Mouse (Mus musculus) right cerebral cortex, postnatal 14 days (tissue): Measurements from ENCODE around the gene Tmem198.

Experiments
- DNase-seq: peaks from one replicate; pipeline ENCODE4 v3.0.0; 2022

The Tmem198 gene

DNA sequence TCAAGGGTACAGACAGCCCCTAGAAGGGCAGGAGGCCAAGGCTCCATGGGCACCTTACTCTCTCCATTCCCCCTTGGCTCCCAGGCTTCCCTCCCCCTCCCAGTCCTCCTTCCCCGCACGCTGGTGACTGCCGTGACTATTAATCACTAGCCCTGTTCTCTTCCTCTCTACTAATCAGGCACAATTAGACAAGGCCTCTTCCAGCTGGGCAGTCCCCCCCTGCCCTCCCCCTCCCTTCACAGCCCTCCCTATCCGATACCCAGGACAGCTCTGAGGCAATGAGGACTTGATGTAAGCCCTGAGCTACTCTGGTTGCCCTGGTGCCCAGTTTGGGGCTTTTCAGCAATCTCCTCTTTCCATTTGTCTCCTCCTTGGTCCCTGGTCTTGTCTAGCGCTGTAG lies 23.4 kb upstream of the Tmem198 start:
- no peak for DNase-seq

DNA sequence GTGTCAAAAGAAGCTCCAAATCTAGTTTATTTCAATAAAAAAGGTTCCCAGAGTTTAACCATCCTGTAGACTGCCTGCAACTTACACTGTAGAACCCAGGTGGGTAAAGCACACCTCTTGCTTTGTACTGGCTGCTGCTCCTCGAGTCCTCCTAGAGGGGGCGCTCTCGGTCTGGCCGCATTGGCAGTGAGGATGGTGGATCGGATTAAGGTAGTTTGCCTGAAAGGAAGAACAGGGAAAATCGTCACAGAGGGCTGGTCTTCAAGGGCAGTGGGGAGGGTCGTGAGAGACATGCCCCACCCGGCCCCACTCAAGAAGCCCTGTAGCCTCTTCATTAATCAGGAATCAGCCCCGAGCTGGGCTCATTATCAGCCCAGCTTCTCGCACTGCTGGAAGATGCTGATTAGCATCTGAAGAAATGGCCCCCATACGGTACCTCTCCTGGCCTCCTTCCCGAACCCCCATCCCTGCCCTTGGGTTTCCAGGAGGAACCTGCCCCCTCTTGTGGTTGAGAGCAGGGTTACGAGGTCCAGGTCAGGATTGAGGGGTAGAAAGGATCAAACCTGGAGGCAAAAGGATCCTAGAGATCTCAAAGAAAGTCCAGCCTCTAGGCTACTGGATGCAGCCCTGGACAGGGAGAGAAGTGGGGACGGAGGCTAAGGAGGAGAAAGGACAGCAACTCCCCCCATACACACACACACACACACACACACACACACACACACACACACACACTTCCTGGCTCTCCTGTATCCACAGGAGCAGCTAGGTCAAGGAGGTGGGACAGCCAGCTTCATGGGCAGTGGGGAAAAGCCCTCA lies 22.4 kb upstream of the Tmem198 start:
- no peak for DNase-seq

DNA sequence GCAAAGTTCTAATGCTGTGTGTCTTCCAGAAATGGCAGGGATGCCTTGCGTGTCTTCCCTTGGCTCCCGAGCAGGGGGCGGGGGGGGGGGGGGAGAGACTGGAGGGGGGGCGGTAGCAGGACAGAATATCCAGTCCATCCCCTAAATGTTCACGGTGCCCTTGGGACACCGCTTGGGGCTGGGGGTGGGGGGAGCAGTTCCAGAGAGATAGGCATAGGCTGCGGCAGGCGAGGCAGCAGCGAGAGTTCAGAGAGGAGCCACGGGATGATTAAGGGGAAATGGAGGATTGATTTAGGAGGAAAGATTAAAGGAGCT lies 21.7 kb upstream of the Tmem198 start:
- DNase-seq: no peak

DNA sequence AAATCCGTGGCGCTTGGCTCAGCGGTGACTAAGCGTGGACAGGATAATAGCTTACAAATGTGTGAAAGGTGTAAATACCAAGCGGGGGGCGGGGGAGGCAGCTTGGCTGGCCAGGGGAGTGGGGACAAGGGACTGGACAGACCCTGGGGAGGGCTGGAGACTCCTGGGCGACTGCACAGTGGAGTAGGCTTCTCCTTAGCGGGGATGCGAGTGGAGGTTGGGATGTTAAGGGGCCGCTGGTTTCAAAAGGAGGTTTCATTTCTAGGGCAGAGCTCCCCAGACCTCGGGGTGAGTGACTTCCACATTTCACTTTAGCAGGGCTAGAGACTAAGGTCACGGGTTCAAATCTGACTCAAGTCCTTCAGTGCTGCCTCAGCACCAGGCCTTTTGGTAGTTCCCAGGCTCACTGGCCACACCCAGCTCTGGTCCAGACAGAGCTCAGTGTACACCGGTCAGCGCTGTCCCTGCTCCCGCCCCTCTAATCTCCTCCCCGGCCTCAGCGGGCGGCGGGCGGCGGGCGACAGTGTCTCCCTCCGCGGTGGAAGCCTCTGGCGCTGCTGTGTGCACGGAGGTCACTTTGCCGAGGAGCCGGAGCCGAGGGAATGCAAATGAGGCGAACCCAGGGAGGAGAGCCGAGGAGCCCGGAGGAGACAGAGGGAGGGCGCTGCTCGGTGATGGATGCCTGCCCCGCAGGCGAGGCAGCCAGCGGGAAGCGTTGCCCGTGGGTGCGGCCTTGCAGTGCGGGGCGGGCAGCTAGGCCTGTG lies 21.1 kb upstream of the Tmem198 start:
- DNase-seq: no peak

DNA sequence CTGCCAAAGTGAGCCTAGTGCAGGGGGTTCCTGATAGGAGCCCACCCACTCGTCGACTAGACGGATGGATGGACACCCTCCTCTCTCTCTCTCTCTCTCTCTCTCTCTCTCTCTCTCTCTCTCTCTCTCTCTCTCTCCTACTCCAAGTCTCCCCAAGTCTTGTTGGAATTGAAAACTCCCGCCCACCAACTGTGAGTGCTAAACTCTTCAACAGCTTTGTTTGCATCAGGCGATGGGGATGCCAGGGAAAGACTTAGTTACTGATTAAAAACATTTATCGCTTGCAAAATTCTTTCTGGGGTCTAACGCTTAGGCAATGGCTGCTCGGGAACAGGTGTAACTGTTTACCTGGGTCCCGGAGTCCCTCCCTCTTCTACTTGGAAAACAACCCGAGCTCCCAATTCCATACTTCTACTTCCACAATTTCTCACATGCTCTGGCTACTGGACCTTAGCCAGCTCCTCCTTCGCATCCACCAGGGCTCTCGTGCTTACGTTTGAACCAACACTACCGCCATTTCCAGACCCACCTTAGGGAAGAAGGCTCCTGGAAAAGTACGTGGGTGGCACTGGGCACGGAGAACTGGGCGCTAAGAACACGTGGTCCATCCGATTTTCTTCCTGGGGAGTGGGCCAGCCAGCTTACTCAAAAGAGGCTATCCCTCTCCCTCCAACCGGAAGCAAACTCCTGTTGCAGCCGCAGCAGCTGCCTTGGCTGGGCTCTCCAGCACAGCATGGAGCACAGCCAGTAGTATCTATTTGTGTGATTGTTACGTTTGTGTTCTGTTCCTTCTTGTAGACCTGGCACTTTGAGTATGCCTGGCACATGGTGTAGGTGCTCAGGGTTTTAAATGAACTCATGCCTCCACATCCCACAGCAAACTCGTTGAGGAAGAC lies 20.3 kb upstream of the Tmem198 start:
- DNase-seq: peak; percentile 68

DNA sequence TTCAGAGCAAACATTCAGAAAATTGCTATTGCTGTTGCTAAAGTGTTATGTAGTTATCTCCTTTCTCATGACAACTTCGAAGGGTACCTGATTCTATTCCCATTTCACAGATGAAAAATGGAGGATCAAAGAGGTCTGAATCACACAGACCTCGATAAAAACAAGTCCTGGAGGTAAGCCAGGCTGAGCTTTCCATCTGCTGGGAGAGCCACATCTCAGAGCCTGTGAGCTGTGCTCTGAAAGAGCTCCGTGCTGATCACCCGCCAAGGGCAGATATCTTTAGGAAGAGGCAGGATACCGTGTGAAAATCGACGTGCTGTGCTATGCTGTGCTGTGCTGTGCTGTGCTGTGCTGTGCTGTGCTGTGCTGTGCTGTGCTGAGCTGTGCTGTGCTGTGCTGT lies 19.0 kb upstream of the Tmem198 start:
- no peak for DNase-seq

DNA sequence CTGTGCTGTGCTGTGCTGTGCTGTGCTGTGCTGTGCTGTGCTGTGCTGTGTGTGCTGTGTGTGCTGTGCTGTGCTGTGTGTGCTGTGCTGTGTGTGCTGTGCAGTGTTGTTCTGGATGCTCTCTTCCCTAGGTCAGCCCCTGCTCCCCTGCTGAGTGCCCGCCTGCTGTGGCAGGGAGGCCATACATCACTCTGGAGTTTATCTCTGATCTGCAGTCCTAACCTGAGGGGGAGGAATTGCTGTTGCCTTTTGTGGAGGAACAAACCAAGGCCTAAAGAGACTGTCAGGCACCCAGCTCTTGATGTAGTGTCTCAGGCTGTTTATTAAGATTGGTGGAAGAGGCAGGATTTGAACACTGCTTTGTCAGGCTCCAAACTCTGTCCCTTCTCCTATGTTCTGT lies 16.7 kb upstream of the Tmem198 start:
- DNase-seq: no peak

DNA sequence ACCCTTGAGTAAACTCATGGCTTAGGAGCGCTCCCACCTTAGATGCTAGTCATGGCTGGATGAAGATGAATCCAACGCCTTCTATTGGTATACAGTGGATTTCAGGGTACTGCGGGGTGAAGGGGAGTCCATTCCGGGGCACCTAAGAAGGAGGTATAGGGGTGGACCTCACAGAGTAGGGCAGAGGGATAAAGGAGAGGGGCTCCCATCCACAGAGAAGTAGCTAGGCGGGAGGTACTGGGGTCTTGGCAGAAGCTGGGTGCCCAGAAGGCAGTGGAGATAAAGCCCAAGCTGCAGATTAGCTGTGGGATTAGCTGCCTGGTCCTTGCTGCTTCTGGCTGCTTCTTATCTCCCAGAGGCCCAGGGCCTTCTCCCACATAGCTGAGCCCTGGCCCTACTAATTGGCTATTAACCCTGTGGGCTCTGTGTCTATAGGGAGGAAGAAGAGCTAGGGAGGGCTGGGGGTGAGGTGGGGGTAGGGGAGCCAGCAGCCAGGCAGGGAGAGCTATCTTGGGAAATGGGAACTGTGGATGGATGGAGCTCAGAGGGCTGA lies 15.6 kb upstream of the Tmem198 start:
- no peak for DNase-seq

DNA sequence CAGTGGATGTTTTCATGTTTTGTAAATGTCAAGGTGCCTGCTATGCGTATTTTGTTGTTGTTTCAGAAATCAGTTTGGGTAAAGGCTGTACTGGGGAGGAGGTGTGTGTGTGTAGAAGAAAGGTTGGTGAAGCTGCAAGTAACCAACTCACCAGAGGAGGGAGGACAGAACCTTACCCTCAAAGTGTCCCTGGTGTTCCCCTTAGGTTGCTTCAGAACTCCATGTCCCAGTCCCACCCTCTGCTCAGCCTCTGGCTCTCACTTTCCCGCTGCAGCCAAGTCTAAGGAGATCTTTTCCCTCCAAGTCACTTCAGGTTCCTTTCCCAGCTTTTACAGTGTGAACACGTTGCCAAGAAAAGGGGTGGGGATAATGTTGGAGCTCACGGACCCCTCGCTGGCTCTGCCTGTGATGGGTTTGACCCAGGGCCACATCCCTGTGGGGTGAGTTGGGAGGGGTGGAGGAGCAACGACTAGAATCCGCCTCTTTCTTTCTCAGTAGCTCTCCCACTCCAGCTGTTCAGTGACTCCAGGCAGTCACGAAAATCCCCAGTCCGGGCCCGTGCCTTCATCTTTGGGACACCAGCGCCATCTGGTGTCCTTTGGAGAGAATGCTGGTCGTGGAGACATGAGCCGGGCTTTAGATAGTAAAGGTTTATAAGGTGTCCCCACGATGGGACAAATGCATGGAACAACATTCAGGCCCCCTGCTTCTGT lies 12.0 kb upstream of the Tmem198 start:
- peak; percentile 78 for DNase-seq

DNA sequence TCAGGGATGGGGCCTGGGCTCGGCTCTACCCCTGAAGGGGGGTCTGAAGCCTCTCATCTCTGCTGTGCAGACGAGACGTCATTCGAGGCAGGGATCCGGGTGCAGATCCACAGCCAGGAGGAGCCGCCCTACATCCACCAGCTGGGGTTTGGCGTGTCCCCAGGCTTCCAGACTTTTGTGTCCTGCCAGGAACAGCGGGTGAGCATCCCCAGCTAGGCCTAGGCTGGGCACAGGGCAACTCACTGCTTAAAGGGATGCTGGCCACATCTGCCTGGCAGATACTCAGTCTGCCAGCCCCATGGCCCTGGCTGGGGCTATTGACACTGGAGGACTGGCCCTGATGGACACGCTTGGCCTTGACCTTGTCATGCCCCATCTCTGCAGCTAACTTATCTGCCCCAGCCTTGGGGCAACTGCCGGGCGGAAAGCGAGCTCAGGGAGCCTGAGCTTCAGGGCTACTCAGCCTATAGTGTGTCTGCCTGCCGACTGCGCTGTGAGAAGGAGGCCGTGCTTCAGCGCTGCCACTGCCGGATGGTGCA lies 10.0 kb upstream of the Tmem198 start:
- DNase-seq: no peak

DNA sequence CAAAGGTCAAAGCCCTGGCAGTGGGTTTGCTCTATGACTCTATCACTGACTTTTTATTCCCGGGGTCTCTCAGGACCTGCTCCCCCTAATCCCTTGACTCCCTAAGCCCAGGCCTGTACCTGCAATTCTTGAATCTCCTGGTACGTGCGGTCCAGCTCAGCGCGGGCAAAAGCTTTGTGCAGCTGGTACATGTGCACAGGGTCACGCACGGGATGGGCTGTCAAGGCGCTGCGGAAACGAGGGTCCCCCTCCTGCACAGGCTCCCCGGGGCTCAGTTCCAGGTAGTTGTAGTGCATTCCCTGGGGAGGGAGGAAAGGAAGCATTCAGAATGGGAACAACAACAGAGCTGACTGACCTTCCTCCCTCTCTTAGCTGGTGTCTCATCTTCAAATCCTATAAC lies 2.9 kb upstream of the Tmem198 start:
- no peak for DNase-seq

DNA sequence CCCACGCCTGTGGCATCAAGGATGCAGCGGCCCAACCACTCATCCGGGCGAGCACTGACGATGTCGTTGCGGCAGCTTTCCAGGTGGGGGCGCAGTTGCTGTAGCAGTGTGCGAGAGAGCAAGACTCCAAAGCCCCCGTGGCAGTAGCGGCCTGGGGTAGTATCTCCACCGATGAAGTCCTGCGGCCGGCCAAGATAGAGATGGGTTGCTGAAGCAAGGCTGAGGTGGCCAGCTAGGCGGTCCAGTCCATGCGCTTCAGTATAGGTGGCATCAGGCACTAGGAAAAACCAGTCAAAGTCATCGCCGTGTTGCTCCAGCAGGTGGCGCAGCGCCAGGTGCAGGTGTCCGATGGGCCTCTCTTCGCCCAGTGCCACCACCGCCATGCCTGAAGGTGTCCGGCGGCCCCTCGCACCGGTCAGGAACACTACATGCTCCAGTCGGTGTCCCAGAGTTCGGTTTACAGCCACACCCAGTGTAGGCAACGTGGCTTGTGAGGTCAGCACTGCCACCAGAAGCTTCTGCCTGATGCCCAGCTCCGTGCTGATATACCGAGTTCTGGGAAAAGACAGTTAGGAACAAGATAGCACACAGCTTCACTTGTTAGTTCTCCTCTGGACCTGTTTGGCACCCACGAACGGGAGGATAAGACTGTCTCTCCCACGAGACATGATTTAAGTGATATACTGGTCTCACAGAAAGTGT lies 1.9 kb upstream of the Tmem198 start:
- DNase-seq: peak; percentile 83

DNA sequence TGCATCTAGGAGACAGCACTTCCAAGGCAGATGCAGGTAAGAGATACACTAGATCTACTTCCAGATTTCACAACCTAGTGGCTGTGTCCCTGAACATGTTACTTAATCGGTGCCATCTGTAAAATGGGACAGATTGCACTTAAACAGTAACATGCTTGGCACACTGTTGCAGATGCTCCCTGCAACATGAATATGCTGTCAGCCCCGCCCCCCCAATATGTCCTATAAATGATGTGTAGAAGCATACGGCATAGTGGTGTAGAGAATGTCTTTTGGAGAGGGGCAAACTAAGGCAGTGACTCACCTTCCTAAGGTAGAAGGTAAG lies 1.4 kb upstream of the Tmem198 start:
- no peak for DNase-seq

DNA sequence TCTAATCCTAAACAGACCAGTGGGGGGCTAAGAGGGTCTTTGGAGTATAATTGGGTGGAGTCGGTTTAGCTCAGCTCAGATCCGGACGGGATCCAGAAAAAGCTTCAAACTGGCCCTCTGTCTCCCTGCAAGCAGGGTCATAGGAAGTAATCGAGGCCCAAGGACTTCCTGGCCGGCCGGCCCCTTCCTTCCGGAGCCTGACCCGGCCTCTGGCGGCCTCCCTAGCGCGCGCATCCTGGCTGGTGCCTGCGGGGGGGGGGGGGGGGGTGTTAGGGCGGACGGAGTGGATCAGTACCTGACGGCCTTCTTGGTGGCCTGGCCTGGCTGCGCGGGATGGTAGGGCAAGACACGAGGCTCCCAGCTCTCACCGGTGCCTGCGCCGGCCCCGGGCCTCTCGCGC lies 835 bp upstream of the Tmem198 start:
- no peak for DNase-seq

DNA sequence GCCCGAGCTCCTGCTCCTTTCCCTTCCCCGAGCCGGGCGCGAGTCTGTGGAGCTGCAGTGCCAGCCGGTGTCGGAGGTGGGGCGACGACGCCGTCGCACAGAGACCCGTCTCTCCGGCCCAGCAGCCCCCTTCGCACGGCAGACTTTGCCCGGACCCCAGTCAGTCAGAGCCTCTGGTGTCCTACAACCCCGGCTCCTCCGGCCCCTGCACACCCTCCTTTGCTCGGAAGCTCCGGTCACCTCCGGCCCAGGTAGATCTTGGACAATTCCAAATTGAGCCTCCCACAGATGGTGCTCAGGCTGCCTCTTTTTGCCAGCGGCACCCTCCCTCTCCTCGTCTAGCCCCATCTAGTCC lies 280 bp downstream of the Tmem198 start:
- DNase-seq: no peak

DNA sequence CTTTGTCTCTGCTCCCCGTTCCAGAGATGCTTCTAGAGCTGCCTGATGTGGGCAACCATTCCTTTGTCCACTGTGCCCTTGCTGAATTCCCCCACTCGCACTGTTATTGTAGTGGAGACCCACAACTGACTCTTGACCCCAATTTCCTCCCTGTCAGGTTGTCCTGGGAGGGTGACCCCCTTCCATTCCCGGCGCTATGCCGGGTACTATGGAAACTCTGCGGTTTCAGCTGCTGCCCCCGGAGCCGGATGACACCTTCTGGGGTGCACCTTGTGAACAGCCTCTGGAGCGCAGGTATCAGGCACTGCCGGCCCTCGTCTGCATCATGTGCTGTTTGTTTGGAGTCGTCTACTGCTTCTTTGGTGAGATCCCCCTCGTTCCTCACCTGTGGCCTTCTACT lies 704 bp downstream of the Tmem198 start:
- DNase-seq: no peak

DNA sequence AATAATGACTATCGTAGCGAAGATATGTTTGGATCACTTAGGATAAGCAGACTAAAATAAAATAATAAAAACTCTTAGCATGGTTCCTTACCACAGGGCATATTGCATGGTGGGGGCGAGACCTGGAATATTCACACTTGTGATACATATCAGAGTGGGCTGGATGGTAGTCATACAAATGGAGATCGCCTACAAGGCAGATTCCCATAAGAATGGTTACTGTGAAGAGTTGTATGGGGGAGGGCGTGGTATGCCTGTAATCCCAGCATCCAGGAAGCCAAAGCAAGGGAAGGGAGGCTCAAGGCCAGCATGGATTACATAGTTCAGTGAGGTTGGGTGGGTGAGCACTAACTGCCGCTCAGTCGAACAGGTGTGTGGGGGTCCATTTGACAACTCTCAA lies 1.4 kb downstream of the Tmem198 start:
- DNase-seq: no peak

DNA sequence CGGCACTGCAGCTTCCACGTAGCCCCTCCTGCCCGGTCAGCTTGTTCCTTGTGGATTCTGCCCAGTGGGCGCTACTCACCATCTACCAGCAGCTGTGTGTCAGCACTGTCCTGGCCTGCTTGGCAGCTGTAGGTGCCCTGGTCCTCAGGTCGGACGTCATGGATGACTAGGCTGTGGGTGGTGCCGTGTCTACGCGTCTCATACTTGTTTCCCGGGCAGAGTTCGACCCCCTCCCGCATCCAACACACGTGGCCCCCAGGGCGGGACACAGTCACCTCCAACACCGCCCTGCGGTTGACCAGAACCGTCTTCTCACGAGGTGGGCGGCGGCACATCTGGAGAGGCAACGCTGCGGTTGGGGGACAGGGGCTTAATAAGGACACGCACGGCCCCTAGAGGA lies 7.2 kb downstream of the Tmem198 start:
- no peak for DNase-seq

DNA sequence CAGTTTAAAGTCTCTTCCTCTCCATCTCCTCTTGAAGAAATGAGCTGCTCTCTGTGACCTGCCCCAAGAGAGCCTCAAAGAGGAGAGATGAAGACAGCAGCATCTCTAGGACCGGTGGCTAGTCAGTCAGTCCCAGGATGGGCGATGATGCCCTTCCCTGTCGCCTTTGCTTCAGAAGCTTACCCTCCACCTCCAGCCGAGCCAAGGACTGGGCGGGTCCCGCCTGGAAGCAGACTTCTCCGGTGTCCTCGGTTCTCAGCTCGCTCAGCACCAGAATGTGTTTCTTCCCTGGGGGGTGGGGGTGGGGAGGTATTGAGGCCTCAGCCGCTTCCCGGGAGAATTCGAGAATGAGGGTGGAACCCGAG lies 7.7 kb downstream of the Tmem198 start:
- DNase-seq: no peak

DNA sequence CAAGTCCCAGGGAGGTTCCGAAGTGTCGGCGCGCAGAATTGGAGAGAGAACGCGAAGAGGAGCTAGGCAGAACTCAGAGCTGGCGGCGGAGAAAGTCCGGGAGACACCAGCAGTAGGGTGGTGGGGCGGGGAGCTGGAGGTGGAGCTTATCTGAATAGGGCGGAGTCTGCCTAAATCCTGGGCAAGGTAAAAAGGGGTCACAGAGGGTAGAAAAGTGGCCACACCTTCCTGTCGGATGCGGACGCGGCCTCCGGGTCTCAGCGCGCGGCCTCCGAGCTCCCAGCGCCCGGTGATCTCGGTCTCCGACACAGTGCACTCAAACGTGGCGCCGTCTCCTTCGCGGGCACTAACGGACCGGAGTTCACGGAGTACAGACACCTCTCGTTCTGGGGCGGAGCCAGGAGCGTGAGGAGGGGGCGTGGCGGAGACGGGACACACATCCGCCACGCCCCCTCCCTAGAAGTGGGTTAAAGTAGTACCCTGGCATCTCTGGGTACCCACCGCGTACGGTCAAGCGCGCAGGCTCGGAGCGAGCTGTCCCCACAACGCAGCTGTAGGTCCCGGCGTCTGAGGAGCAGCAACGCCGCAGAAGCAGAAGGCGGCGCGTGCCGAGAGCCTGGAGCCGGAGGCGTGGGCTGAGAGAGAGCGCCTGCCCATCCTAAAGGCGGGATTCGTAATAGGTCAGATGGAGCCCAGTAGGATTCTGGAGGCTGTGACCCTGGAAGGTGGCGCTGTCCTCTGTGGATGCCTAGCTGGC lies 8.3 kb downstream of the Tmem198 start:
- peak; percentile 71 for DNase-seq
